Mouse (Mus musculus) heart, postnatal 0 days (tissue): ENCODE measurements at regions not wholly inside any gene's neighbourhood (a gene's known extent, or its start where the extent isn't known, plus 50 kb on each side); places are given as distances from the start of the nearest gene placed in this dataset.

Experiments used
- ATAC-seq: fragments of 200-750 bp; cut with Nextera tagmentation; 2 replicates; pipeline ENCODE4 v1.8.0; 2017; ENCODE audit warnings: low read depth, moderate number of reproducible peaks, moderate library complexity; ENCODE audit not compliant: insufficient read depth
- DNase-seq: peaks from one replicate; pipeline ENCODE4 v3.0.0-alpha.2; 2016; ENCODE audit warnings: low spot score
- H3K27ac ChIP-seq: fragments of 300-500 bp; sonication (generic); 2 replicates; pipeline ENCODE4 v1.5.1; 2014; ENCODE audit warnings: low read depth, mild to moderate bottlenecking
- H3K27me3 ChIP-seq: fragments of 300-500 bp; sonication (generic); 2 replicates; pipeline ENCODE4 v1.6.1; 2014; ENCODE audit warnings: low read length, mixed read lengths; ENCODE audit not compliant: control insufficient read depth, insufficient read depth
- H3K36me3 ChIP-seq: fragments of 300-500 bp; sonication (generic); replicated peaks from 2 replicates; pipeline ENCODE4 v1.6.1; 2014; ENCODE audit warnings: low read length, mixed read lengths; ENCODE audit not compliant: control insufficient read depth, insufficient read depth
- H3K4me1 ChIP-seq: fragments of 300-500 bp; sonication (generic); 2 replicates; pipeline ENCODE4 v1.6.1; 2014; ENCODE audit warnings: antibody characterized with exemption; ENCODE audit not compliant: control insufficient read depth, insufficient read depth
- H3K4me2 ChIP-seq: fragments of 300-500 bp; sonication (generic); 2 replicates; pipeline ENCODE4 v1.6.1; 2014; ENCODE audit warnings: low read depth, mild to moderate bottlenecking, low read length, moderate library complexity
- H3K4me3 ChIP-seq: fragments of 300-500 bp; sonication (generic); 2 replicates; pipeline ENCODE4 v1.5.1; 2014; ENCODE audit warnings: low read depth, low read length
- H3K9ac ChIP-seq: fragments of 300-500 bp; sonication (generic); replicated peaks from 2 replicates; pipeline ENCODE4 v1.6.1; 2014; ENCODE audit warnings: low read depth, low read length, mixed read lengths
- H3K9me3 ChIP-seq: fragments of 300-500 bp; sonication (generic); replicated peaks from 2 replicates; pipeline ENCODE4 v1.6.1; 2016; ENCODE audit warnings: low read length; ENCODE audit not compliant: control insufficient read depth
- CTCF ChIP-seq: IDR thresholded peaks from 2 replicates; pipeline ENCODE4 v1.5.1; 2016; ENCODE audit warnings: antibody characterized with exemption, control low read depth, low read depth
- EP300 ChIP-seq: IDR thresholded peaks from 2 replicates; pipeline ENCODE4 v1.6.1; 2016; ENCODE audit warnings: antibody characterized with exemption, low read depth
- WGBS: fragments of 180-500 bp; shearing (Covaris S2); extraction: QIAGEN DNeasy Blood & Tissue Kit; methylation state at CpG from one replicate; pipeline ENCODE4 v1.1.7; 2014; 5-methylcytosine and 5-hydroxymethylcytosine counted together

DNA sequence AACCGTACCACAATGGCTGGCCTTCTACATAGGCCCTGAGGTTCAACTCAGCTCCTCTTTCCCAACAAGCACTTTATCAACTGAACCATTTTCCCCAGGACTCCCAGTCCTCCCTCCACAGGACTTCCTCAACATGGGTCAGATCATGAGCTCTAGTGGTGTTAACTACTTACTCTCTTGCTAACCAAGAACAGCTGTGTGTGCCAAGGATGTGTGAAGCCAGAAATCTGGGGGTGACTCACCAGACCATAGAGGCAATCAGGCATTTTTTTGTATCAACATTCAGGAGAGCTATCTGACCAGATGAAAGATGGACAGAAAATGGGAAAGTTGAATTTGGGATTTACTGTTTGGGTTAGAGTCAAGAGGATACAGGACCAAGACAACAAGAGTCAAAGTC, 359.0 kb downstream of the En1 start:
- Histone ChIP-seq H3K9ac (no peak overlapping the region), H3K36me3 (no peaks in the 10 kb centered on the region), H3K4me2 (no peak overlapping the region), H3K27ac (no peak overlapping the region), H3K9me3 (no peaks in the 10 kb centered on the region), H3K4me3 (no peak overlapping the region), H3K4me1 (no peaks in the 10 kb centered on the region), H3K27me3 (no peaks in the 10 kb centered on the region)
- DNase-seq: no peak
- 67% methylated on average over 1 of the region's 1 CpGs for WGBS
- TF ChIP-seq EP300: no peak
- TF ChIP-seq CTCF: no peak
- ATAC-seq: no peak

DNA sequence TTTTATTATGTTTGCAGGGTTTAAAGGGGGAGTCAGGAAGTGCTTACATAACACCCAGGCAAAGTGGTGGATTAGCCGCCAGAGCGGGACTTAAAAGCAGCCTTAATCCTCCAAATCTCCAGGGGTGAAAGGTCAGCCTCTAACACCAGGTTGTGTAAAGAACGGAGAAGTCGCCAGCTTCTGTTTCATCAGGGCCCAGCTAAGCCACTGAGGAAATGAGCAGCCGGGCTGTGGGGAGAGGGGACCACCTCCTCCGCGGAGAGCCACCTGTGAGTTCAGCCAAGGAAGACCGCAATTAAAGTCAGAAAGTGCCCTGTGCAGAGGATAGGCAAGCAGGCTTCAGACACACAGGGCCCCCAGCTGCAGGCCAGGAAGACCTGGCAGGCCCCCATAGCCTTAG, 359.8 kb downstream of the En1 start:
- Histone ChIP-seq H3K4me2 (no peak overlapping the region), H3K27me3 (no peaks in the 10 kb centered on the region), H3K9ac (no peak overlapping the region), H3K27ac (no peak overlapping the region), H3K9me3 (no peaks in the 10 kb centered on the region), H3K4me1 (no peaks in the 10 kb centered on the region), H3K36me3 (no peaks in the 10 kb centered on the region), H3K4me3 (no peak overlapping the region)
- no peak for ATAC-seq
- WGBS: 36% methylated on average over 8 of the region's 8 CpGs
- DNase-seq: no peak
- no peak for TF ChIP-seq CTCF

DNA sequence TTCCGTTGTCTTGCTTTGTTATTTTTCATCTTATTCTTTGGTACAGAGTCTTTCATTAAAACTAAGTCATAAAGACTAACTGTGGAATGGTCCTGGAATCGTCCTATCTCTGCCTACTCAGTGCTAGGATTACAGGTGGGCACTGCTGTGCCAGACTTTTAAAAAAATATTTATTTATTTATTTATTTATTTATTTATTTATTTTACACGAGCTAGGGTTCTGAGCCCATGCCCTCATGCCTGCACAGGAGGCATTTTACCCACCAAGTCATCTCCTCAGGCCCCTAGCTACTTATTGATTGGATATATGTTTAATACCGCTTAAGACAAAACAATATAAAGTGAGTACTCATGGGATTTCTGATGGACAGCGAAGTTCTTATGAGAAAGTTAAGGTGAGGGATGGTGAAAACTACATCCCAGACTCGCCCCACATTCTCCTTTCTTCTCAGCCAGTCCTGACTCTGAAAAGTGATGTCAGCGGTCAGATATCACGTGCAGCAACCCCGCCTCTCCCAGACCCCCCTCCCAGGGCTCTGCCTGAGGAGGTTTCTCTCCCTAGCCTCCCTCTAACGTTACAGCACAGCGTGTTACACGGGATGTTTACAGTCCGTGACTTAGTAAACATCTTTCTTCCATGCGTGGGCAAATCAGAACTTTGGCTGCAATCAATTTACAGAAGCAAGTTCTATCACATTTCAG, 361.4 kb downstream of the En1 start:
- ATAC-seq (0 out of 2 replicates have a peak, but pooled peaks have one; percentile 49), DNase-seq (peak; percentile 12)
- 31% methylated on average over 14 of the region's 14 CpGs for WGBS

DNA sequence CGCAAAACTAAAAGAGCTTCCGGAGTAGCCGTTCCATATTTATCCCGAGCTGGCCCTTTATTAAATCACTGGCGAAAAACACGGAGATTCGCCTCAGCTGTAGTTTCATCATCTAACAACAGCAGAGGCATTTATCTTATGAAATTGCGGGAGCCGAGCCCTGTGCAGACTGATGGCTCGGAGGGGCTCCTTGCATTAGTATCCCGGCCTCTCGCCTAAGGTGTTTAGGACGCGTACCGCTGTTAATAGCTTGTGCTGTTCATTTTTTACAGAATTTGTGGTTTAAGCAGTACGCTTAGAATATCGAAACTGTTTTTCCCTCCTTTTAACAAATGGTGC, 361.9 kb downstream of the En1 start:
- Histone ChIP-seq H3K4me2 (peak overlapping the region; percentile 60), H3K9me3 (no peaks in the 10 kb centered on the region), H3K36me3 (no peaks in the 10 kb centered on the region), H3K9ac (no peak overlapping the region; the same call in 1 of the 2 replicates), H3K27ac (no peak overlapping the region), H3K4me3 (peak overlapping the region; percentile 44), H3K4me1 (no peaks in the 10 kb centered on the region), H3K27me3 (no peaks in the 10 kb centered on the region)
- no peak for DNase-seq
- 47% methylated on average over 17 of the region's 17 CpGs for WGBS
- ATAC-seq: no peak
- TF ChIP-seq CTCF (no peak), EP300 (no peak)

More for the DNA sequence above, 361.4 kb downstream of the En1 start:
- Histone ChIP-seq H3K4me3 (peak overlapping the region; percentile 44), H3K9me3 (no peaks in the 10 kb centered on the region), H3K4me1 (no peaks in the 10 kb centered on the region), H3K9ac (no peak overlapping the region; the same call in 1 of the 2 replicates), H3K36me3 (no peaks in the 10 kb centered on the region), H3K27me3 (no peaks in the 10 kb centered on the region), H3K27ac (no peak overlapping the region), H3K4me2 (peak overlapping the region; percentile 60)
- no peak for TF ChIP-seq EP300
- no peak for TF ChIP-seq CTCF

DNA sequence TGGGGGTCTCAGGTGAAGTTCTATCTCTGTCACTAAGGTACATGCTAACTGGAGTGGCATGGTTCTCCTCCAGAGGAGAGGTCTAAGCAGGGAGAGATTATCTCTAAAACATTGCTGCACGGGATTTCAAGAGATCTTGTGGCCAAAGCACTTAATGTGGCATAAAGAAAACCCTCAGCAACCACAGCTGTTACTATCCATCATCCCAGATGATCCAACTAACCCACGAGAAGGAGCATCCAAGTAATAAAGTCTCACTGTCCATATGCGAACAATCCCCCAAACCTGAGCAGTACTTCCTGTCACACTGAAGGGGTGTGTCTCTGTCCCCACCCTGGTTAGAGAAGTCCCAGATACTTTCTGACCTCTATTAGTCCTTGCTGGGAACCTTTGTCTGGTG, 363.9 kb downstream of the En1 start:
- 47% methylated on average over 3 of the region's 3 CpGs for WGBS
- Histone ChIP-seq H3K9me3 (no peaks in the 10 kb centered on the region), H3K27ac (no peak overlapping the region), H3K27me3 (no peaks in the 10 kb centered on the region), H3K36me3 (no peaks in the 10 kb centered on the region), H3K4me2 (no peak overlapping the region), H3K4me1 (no peaks in the 10 kb centered on the region), H3K9ac (no peak overlapping the region), H3K4me3 (no peak overlapping the region)
- no peak for TF ChIP-seq EP300
- TF ChIP-seq CTCF: no peak
- no peak for ATAC-seq
- no peak for DNase-seq

DNA sequence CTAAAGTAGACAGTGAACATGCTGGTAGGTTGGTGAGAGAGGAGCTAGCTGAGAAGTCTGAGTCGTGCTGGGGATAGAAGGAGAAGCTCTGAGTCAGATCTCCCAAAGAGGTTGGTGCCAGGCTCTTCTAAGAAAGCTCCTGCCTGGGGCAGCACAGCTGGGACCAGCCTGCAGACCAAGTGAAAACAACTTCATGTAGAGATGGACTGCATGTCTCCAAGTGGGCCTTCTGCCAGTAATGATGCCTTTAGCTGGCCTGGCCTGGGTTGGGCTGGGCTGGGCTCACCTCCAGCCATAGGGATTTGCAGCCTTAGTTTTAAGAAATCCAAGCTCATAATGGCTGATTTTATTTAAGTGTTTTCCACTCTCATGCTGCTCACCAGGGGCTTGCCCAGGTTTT, 357.7 kb downstream of the Insig2 start:
- Histone ChIP-seq H3K4me1 (no peaks in the 10 kb centered on the region), H3K4me2 (no peak overlapping the region), H3K36me3 (no peaks in the 10 kb centered on the region), H3K27me3 (no peaks in the 10 kb centered on the region), H3K27ac (no peak overlapping the region), H3K9me3 (no peaks in the 10 kb centered on the region), H3K9ac (no peak overlapping the region), H3K4me3 (no peak overlapping the region)
- DNase-seq (no peak), ATAC-seq (no peak)
- TF ChIP-seq EP300 (no peak), CTCF (no peak)
- 65% methylated on average over 1 of the region's 1 CpGs for WGBS
